9 mouse cellular contexts compared by ENCODE assay signal in genomic region chr3:129969031-129969430, GRCm38 (mm10). TPM values are rescaled to one million over a fixed set of nuclear protein-coding genes. Genes with fewer than 3 reads are reported as not detected.
DNase-seq lines count a peak whose midpoint lies in the region; ATAC-seq and TF ChIP-seq lines count a peak whose summit lies in the region.
"Had no signal": no experiment of that assay in that cellular context is flagged by ENCODE, and none has a peak within 500 bp of the region (broad histone marks: within the 10 kb centered on the region; RNA-seq: fewer than 3 reads in every experiment).

No protein-coding gene starts in this region.

- H3K4me2 ChIP-seq in CH12.LX (ENCODE audit: insufficient read depth, low read depth, poor library complexity, severe bottlenecking) = peak overlapping the region; percentile 76
- H3K4me2 ChIP-seq in forebrain, postnatal 0 days (ENCODE audit: low read depth) = peak overlapping the region; percentile 100

- H3K4me1 ChIP-seq in heart, adult 2 months (ENCODE audit: control insufficient read depth, insufficient read depth, low read length) = peaks cover 4% of the 10 kb centered on the region
- H3K4me1 ChIP-seq in CH12.LX (ENCODE audit: control insufficient read depth in 1 of 2, insufficient read depth in 2 of 2) = peaks cover 0 to 14% of the 10 kb centered on the region in 2 experiments; a peak in 2 of 4 replicates
- peaks cover 7% of the 10 kb centered on the region; the same call in 1 of the 2 replicates for H3K4me1 ChIP-seq in forebrain, postnatal 0 days (ENCODE audit: insufficient read depth)

- no peaks in the 10 kb centered on the region for H3K9me3 ChIP-seq in CH12.LX (replicated peaks; ENCODE audit: low read length)
- no peaks in the 10 kb centered on the region for H3K9me3 ChIP-seq in forebrain, postnatal 0 days (ENCODE audit: low read length)

- dilution Hi-C loops in CH12.LX (cut with MboI; ENCODE audit: extremely low pct_ligation_motif_present, extremely low pct_unique_long_range_greater_than_20kb, low sequenced_read_pairs) = no loop called here

- no peak for TF ChIP-seq POLR2A in heart, adult 2 months (IDR thresholded peaks at IDR 0.05; ENCODE audit: insufficient read depth, low read depth, low read length)
- TF ChIP-seq POLR2A in CH12.LX (IDR thresholded peaks at IDR 0.05; ENCODE audit: low read depth, low read length) = no peak

- H3K36me3 ChIP-seq in heart, adult 2 months (ENCODE audit: control insufficient read depth, insufficient read depth, low read length) = no peaks in the 10 kb centered on the region
- H3K36me3 ChIP-seq in CH12.LX (replicated peaks in 1 of 2; ENCODE audit: control insufficient read depth in 1 of 2, insufficient read depth in 1 of 2, low read length in 1 of 2) (no peaks in the 10 kb centered on the region), macrophage (ENCODE audit: inconsistent target) (no peaks in the 10 kb centered on the region)
- H3K36me3 ChIP-seq in forebrain, postnatal 0 days (ENCODE audit: insufficient read depth) = no peaks in the 10 kb centered on the region

- peaks cover 3% of the 10 kb centered on the region; the same call in 1 of the 2 replicates for H3K27me3 ChIP-seq in heart, adult 2 months (ENCODE audit: control insufficient read depth, insufficient read depth, low read length)
- peaks cover 13% of the 10 kb centered on the region for H3K27me3 ChIP-seq in CH12.LX (replicated peaks)
- no peaks in the 10 kb centered on the region for H3K27me3 ChIP-seq in forebrain, postnatal 0 days (ENCODE audit: insufficient read depth, low read length)

- no peak for TF ChIP-seq CTCF in heart, adult 2 months (IDR thresholded peaks at IDR 0.05)
- no peak for TF ChIP-seq CTCF in CH12.LX (conservative IDR thresholded peaks at IDR 0.05 in 1 of 2, IDR thresholded peaks at IDR 0.05 in 1 of 2; ENCODE audit: low read depth in 2 of 2, low read length in 2 of 2)
- TF ChIP-seq CTCF in forebrain, postnatal 0 days (IDR thresholded peaks at IDR 0.05; ENCODE audit: low read depth) = no peak

- ATAC-seq in forebrain, postnatal 0 days = no peak

- intact Hi-C loops in heart, adult 2 months (cut with DNase I) = no loop called here
- intact Hi-C loops in heart, postnatal 25 days (cut with DNase I) = no loop called here

- TF ChIP-seq EP300 in heart, adult 2 months (IDR thresholded peaks at IDR 0.05; ENCODE audit: insufficient read depth, low read depth, low read length) = no peak
- no peak for TF ChIP-seq EP300 in CH12.LX (IDR thresholded peaks at IDR 0.05; ENCODE audit: low read length)

- peak overlapping the region; percentile 45 for H3K9ac ChIP-seq in heart, adult 2 months (ENCODE audit: low read depth, low read length)
- peak overlapping the region; percentile 10; the same call in 1 of the 2 replicates for H3K9ac ChIP-seq in CH12.LX (ENCODE audit: insufficient read depth, low read depth)
- H3K9ac ChIP-seq in forebrain, postnatal 0 days = peak overlapping the region; percentile 45; the same call in 1 of the 2 replicates

- in situ Hi-C loops in CH12.LX (cut with MboI; ENCODE audit: low pct_ligation_motif_present, low pct_unique_long_range_greater_than_20kb, low sequenced_read_pairs) = no loop called here

- DNase-seq in heart, adult 2 months = no peak
- DNase-seq in heart, postnatal 25 days (ENCODE audit: low spot score) = no peak
- DNase-seq in CH12.LX (ENCODE audit: extremely low read depth) = no peak
- no peak for DNase-seq in forebrain, postnatal 0 days
- no peak for DNase-seq in c-Kit-positive CD71-positive TER-119-positive erythroid progenitor cells, embryonic 14.5 days (ENCODE audit: low spot score)
- no peak for DNase-seq in adrenal gland, adult 2 months
- DNase-seq in frontal cortex, postnatal 36 days (ENCODE audit: low spot score in 2 of 2) = no peak
- DNase-seq: cerebellum, adult 9-10 months had no signal

- WGBS in heart, adult 2 months = 55% methylated on average over 10 of the region's 10 CpGs
- WGBS in forebrain, postnatal 0 days = 33% methylated on average over 10 of the region's 10 CpGs
- 24% methylated on average over 10 of the region's 10 CpGs for WGBS in macrophage (ENCODE audit: missing documents)

- no peaks in the 10 kb centered on the region for H3K79me2 ChIP-seq in heart, adult 2 months (replicated peaks; ENCODE audit: control insufficient read depth, insufficient read depth, low read length)
- H3K79me2 ChIP-seq in CH12.LX (replicated peaks; ENCODE audit: control insufficient read depth, extremely low read depth, insufficient read depth, poor library complexity, severe bottlenecking) (no peaks in the 10 kb centered on the region), macrophage (ENCODE audit: inconsistent target) (peaks cover 47% of the 10 kb centered on the region)

- H3K4me3 ChIP-seq in heart, adult 2 months = peak overlapping the region; percentile 57
- H3K4me3 ChIP-seq in CH12.LX (replicated peaks in 1 of 3; ENCODE audit: low read depth in 2 of 3, low read length in 2 of 3, poor library complexity in 1 of 3) = peak overlapping the region in 2 of 3 experiments; percentile 11 to 78
- H3K4me3 ChIP-seq in forebrain, postnatal 0 days (ENCODE audit: low read depth, low read length) = peak overlapping the region; percentile 55
- H3K4me3 ChIP-seq in macrophage (ENCODE audit: inconsistent target) = peak overlapping the region; percentile 50

- no peak for TF ChIP-seq RAD21 in CH12.LX (IDR thresholded peaks at IDR 0.05; ENCODE audit: low read depth, low read length)

- no peak overlapping the region for H3K27ac ChIP-seq in heart, adult 2 months
- H3K27ac ChIP-seq in CH12.LX (ENCODE audit: insufficient read depth, low read depth) (no peak overlapping the region), macrophage (peak overlapping the region; percentile 62)
- no peak overlapping the region for H3K27ac ChIP-seq in forebrain, postnatal 0 days (ENCODE audit: low read depth, low read length)

TF ChIP-seq in CH12.LX, 34 proteins besides CTCF, POLR2A, EP300 and RAD21:
- TF ChIP-seq JUND (conservative IDR thresholded peaks at IDR 0.05; ENCODE audit: low read depth, low read length) = no peak
- peak; percentile 51; the same call in 1 of the 2 replicates for TF ChIP-seq IRF4 (IDR thresholded peaks at IDR 0.05; ENCODE audit: low read depth, low read length)
TF ChIP-seq in CH12.LX: peak in this region for 1.

RNA-seq across cellular contexts. Expression of gene Mcub, which starts 1.0 kb away (rescaled TPM):
- total RNA-seq in heart, adult 2 months (2021) = 1 to 10 TPM; 1.6 to 2.2 TPM
- polyA plus RNA-seq in heart, adult 2 months (2012; rRNA removed) = 2.1 and 3.6 TPM in 2 replicates
- 1 to 10 TPM; 1.8 to 2.2 TPM for total RNA-seq in heart, postnatal 25 days (2021)
- total RNA-seq in CH12.LX (2012; rRNA removed) (1.4 and 3.7 TPM in 2 replicates), CH12.LX (2014; rRNA removed) (3.8 and 4.1 TPM in 2 replicates)
- polyA plus RNA-seq in CH12.LX (2012; ENCODE audit: insufficient read length, low read depth) (1.3 and 2.9 TPM in 2 replicates), macrophage (2018) (27.0 to 32.9 TPM (median 32.2 TPM) in 3 replicates)
- 6.9 and 8.5 TPM in 2 replicates for total RNA-seq in forebrain, postnatal 0 days (2014; rRNA removed)
- polyA plus RNA-seq in forebrain, postnatal 0 days (2015; fragmentation: Nextera tagmentation; extraction: Ambion mirVana) = 10.3 and 10.9 TPM in 2 replicates
- total RNA-seq in macrophage (2018; cell fraction: chromatin; rRNA removed) = 10 to 100 TPM in 6 of 26 experiments, 1 to 10 TPM in 20; 3.0 to 15.3 (median 7.6) TPM
- 10 to 100 TPM; 19.3 to 34.9 (median 26.7) TPM for total RNA-seq in macrophage (2018; cell fraction: cytosol; rRNA removed)
- 10 to 100 TPM in 16 of 26 experiments, 1 to 10 TPM in 10; 7.0 to 16.2 (median 10.6) TPM for total RNA-seq in macrophage (2018; cell fraction: nucleus; rRNA removed)
- total RNA-seq in adrenal gland, adult 2 months (2021) = 10 to 100 TPM in 1 of 2 experiments, 1 to 10 TPM in 1; 7.9 to 15.3 TPM
- 6.9 and 7.7 TPM in 2 replicates for polyA plus RNA-seq in adrenal gland, adult 2 months (2012; rRNA removed)
